Mouse (Mus musculus) forebrain, embryonic 12.5 days (tissue): ENCODE measurements around the gene Ghrhr. TPM values are rescaled to one million over a fixed set of nuclear protein-coding genes. Genes with fewer than 3 reads are reported as not detected.

ENCODE experiments used
- ATAC-seq: fragments of 200-750 bp; cut with Nextera tagmentation; 2 replicates; pipeline ENCODE4 v1.8.0; 2017; ENCODE audit warnings: moderate TSS enrichment; ENCODE audit not compliant: low FRiP score
- H3K27ac ChIP-seq: fragments of 300-500 bp; sonication (generic); 2 replicates; pipeline ENCODE4 v1.5.1; 2016; ENCODE audit warnings: mild to moderate bottlenecking
- H3K27me3 ChIP-seq: fragments of 300-500 bp; sonication (generic); 2 replicates; pipeline ENCODE4 v1.6.1; 2016; ENCODE audit warnings: mild to moderate bottlenecking
- H3K36me3 ChIP-seq: fragments of 300-500 bp; sonication (generic); replicated peaks from 2 replicates; pipeline ENCODE4 v1.6.1; 2016; ENCODE audit warnings: mild to moderate bottlenecking
- H3K4me1 ChIP-seq: fragments of 300-500 bp; sonication (generic); 2 replicates; pipeline ENCODE4 v1.6.1; 2016
- H3K4me2 ChIP-seq: fragments of 300-500 bp; sonication (generic); 2 replicates; pipeline ENCODE4 v1.6.1; 2016; ENCODE audit warnings: mild to moderate bottlenecking, moderate library complexity
- H3K4me3 ChIP-seq: fragments of 300-500 bp; sonication (generic); replicated peaks from 2 replicates; pipeline ENCODE4 v1.5.1; 2016; ENCODE audit warnings: mild to moderate bottlenecking
- H3K9ac ChIP-seq: fragments of 300-500 bp; sonication (generic); 2 replicates; pipeline ENCODE4 v1.6.1; 2016; ENCODE audit warnings: mild to moderate bottlenecking
- H3K9me3 ChIP-seq: fragments of 300-500 bp; sonication (generic); 2 replicates; pipeline ENCODE4 v1.6.1; 2016
- WGBS: fragments of 180-500 bp; shearing (Covaris S2); methylation state at CpG from one replicate; pipeline ENCODE4 v1.1.7; 2016; 5-methylcytosine and 5-hydroxymethylcytosine counted together
- polyA plus RNA-seq: library from polyadenylated mRNA; unstranded; fragments of >200 nt; fragmentation: Nextera tagmentation; extraction: Ambion mirVana; gene quantifications from 2 replicates; pipeline ENCODE4 v1.2.1, GENCODE M21; 2016

Gene Ghrhr
- polyA plus RNA-seq, result not detected in 2 replicates

DNA sequence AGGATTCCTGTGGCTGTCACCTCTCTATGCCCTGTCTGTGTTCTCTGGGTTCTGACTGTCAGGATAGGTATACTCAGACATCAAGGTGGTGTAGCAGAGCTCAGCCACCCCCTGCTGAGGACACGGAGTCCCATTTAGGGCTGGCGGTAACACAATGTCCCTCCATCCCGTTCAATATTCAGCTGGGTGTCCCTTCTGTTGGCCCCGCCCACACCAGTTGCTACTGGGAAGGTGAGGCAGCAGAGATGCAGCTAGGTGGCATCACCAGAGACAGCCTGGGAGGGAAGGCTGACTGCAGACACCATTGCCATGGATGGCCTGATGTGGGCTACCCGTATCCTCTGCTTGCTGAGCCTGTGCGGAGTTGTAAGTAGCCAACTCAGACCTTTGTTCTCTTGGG is at the start of gene Ghrhr:
Ghrhr (plus strand) TSS at position 220 of the 400 bp plus-strand sequence.
- Histone ChIP-seq H3K9me3 (no peaks in the 10 kb centered on the region), H3K36me3 (no peaks in the 10 kb centered on the region), H3K9ac (no peak within 1 kb of the TSS), H3K4me3 (no peak within 1 kb of the TSS), H3K27ac (no peak within 1 kb of the TSS), H3K27me3 (no peaks in the 10 kb centered on the region; the same call in 1 of the 2 replicates), H3K4me1 (no peaks in the 10 kb centered on the region), H3K4me2 (no peak within 1 kb of the TSS)
- ATAC-seq, result no peak
- WGBS, result 80% methylated on average over 6 of the region's 6 CpGs

DNA sequence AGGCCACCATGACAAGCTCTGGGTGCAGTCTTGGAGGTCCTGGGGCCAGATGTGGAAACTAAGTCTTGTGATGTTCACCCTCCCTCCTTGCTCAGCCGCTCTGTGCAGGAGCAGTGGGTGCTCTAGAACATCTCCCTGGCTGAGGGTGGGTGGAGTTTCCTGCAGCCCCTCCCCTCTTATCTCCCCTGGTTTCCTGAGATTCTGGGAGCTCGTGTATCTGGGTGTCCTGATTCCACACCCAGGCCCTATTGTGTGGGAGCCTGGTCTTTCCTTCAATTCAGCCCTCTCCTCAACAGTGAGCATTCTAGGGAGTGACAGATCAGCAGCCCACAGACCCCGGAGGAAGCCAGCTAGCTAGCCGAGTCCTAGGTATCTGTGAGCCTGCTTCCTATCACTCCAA is 49.8 kb upstream of the Ghrhr start:
- Histone ChIP-seq H3K4me1 (no peaks in the 10 kb centered on the region), H3K27ac (no peak overlapping the region), H3K9ac (no peak overlapping the region), H3K4me3 (no peak overlapping the region), H3K27me3 (no peaks in the 10 kb centered on the region), H3K4me2 (no peak overlapping the region), H3K9me3 (no peaks in the 10 kb centered on the region), H3K36me3 (no peaks in the 10 kb centered on the region)
- 81% methylated on average over 4 of the region's 4 CpGs for WGBS
- no peak for ATAC-seq

DNA sequence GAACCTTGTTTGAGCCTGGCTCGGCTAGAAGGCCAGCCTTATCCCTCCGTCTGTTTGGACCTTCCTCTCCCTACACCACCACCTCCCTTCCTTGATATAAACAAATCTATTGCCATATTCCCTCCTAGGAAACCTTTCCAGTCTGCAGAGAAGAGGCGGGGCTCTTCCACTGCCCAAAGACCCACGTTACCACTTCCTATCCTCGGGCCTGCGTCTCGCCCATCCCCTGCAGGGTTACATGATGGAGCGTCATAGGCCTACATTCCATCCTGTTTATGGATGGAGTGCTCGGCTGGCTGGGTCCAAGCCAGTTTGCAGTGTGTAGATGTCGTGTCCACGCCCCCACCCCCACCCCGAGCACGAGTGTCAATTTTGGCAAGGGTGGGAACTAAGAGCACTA is 48.8 kb upstream of the Ghrhr start:
- Histone ChIP-seq H3K27ac (no peak overlapping the region), H3K4me2 (no peak overlapping the region), H3K4me1 (peaks cover 5% of the 10 kb centered on the region), H3K27me3 (no peaks in the 10 kb centered on the region), H3K36me3 (no peaks in the 10 kb centered on the region), H3K9me3 (no peaks in the 10 kb centered on the region), H3K4me3 (no peak overlapping the region), H3K9ac (no peak overlapping the region)
- 86% methylated on average over 13 of the region's 13 CpGs for WGBS
- ATAC-seq, result no peak

- peaks cover 9% of the 10 kb centered on the region for H3K4me1 ChIP-seq
- no peak overlapping the region for H3K4me2 ChIP-seq
- H3K36me3 ChIP-seq, result no peaks in the 10 kb centered on the region
- 86% methylated on average over 4 of the region's 4 CpGs for WGBS
- H3K27ac ChIP-seq, result no peak overlapping the region
- H3K27me3 ChIP-seq, result no peaks in the 10 kb centered on the region
- no peaks in the 10 kb centered on the region for H3K9me3 ChIP-seq
- no peak overlapping the region for H3K9ac ChIP-seq
- ATAC-seq, result no peak
- H3K4me3 ChIP-seq, result no peak overlapping the region
Measured at GRCm38 (mm10) chr6:55328179-55328578, 47.9 kb upstream of the Ghrhr start.

- no peaks in the 10 kb centered on the region for H3K36me3 ChIP-seq
- WGBS, result 64% methylated on average over 6 of the region's 6 CpGs
- peaks cover 15% of the 10 kb centered on the region for H3K4me1 ChIP-seq
- no peaks in the 10 kb centered on the region for H3K27me3 ChIP-seq
- H3K9me3 ChIP-seq, result no peaks in the 10 kb centered on the region
- ATAC-seq, result no peak
- no peak overlapping the region for H3K4me2 ChIP-seq
- H3K27ac ChIP-seq, result no peak overlapping the region
- H3K9ac ChIP-seq, result no peak overlapping the region
- no peak overlapping the region for H3K4me3 ChIP-seq
Measured at GRCm38 (mm10) chr6:55331315-55331714, 44.8 kb upstream of the Ghrhr start.

- ATAC-seq, result no peak
- Histone ChIP-seq H3K4me3 (no peak overlapping the region), H3K36me3 (no peaks in the 10 kb centered on the region), H3K4me2 (no peak overlapping the region), H3K27me3 (no peaks in the 10 kb centered on the region), H3K9me3 (no peaks in the 10 kb centered on the region), H3K9ac (no peak overlapping the region), H3K4me1 (peaks cover 18% of the 10 kb centered on the region), H3K27ac (no peak overlapping the region)
- 38% methylated on average over 5 of the region's 5 CpGs for WGBS
Measured at GRCm38 (mm10) chr6:55332100-55332772, 43.9 kb upstream of the Ghrhr start.

GRCm38 (mm10) chr6:55332773-55333109 is 43.4 kb upstream of the Ghrhr start:
- peaks cover 18% of the 10 kb centered on the region for H3K4me1 ChIP-seq
- no peak overlapping the region for H3K4me3 ChIP-seq
- H3K36me3 ChIP-seq, result no peaks in the 10 kb centered on the region
- H3K4me2 ChIP-seq, result no peak overlapping the region
- H3K9me3 ChIP-seq, result no peaks in the 10 kb centered on the region
- 82% methylated on average over 6 of the region's 6 CpGs for WGBS
- no peaks in the 10 kb centered on the region; the same call in 1 of the 2 replicates for H3K27me3 ChIP-seq
- ATAC-seq, result no peak
- H3K27ac ChIP-seq, result no peak overlapping the region
- no peak overlapping the region for H3K9ac ChIP-seq

GRCm38 (mm10) chr6:55335989-55336514 is 40.0 kb upstream of the Ghrhr start, which contains the start of gene Aqp1:
Gene Aqp1, plus strand, starts transcription at chr6:55336432.
- H3K4me2 ChIP-seq, result no peak within 1 kb of the TSS
- peaks cover 3% of the 10 kb centered on the region; the same call in 1 of the 2 replicates for H3K27me3 ChIP-seq
- no peaks in the 10 kb centered on the region for H3K36me3 ChIP-seq
- H3K4me1 ChIP-seq, result peaks cover 18% of the 10 kb centered on the region
- no peaks in the 10 kb centered on the region for H3K9me3 ChIP-seq
- peak; percentile 70 for ATAC-seq
- WGBS, result 16% methylated on average over 12 of the region's 12 CpGs
- H3K4me3 ChIP-seq, result no peak within 1 kb of the TSS
- no peak within 1 kb of the TSS for H3K9ac ChIP-seq
- no peak within 1 kb of the TSS for H3K27ac ChIP-seq

DNA sequence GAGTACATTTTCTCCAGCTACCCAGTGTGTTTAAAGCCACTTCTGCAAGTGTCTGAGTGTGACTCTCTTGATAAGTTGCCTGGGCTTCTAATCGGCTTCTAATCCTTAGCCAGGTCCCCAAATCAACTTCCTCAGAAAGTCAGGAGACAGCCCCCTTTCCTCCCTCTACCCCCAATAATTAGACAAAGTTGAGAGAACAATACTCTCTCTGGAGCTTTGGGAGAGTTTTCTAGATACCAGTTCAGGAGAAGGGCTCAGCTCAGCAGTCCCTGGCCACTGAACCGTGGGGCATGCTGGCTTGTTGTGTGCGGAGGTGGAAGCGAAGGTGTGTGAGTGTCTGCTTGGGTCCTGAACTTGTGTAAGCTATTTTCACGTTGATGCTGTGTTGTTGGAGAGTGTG is 38.9 kb upstream of the Ghrhr start:
- WGBS, result 83% methylated on average over 5 of the region's 5 CpGs
- peaks cover 14% of the 10 kb centered on the region for H3K4me1 ChIP-seq
- ATAC-seq, result no peak

DNA sequence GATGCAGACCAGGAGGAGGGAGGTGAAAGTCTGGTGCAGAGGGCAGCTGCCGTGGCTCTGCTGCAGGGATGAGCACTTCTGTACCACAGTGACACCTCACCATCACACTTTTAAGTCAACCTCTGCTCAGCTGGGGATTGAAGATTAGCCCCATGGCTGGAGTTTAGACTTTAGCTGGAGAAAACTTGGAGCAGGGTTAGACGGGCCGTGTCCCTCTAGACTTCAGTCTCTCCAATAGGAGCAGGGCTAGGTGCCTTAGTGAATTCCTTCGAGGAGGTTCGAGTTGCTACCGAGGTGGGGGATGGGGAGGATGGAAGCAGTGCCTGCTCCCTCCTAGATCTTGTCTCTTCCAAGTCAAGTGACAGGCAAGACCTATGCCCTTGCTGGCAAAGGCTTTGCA is 38.0 kb upstream of the Ghrhr start:
- H3K4me3 ChIP-seq, result no peak overlapping the region
- H3K36me3 ChIP-seq, result no peaks in the 10 kb centered on the region
- peaks cover 3% of the 10 kb centered on the region; the same call in 1 of the 2 replicates for H3K27me3 ChIP-seq
- H3K9me3 ChIP-seq, result no peaks in the 10 kb centered on the region
- no peak overlapping the region for H3K4me2 ChIP-seq
- no peak overlapping the region for H3K27ac ChIP-seq
- H3K9ac ChIP-seq, result no peak overlapping the region
- peaks cover 10% of the 10 kb centered on the region for H3K4me1 ChIP-seq
- ATAC-seq, result no peak
- 66% methylated on average over 6 of the region's 6 CpGs for WGBS

More for the DNA sequence above, 38.9 kb upstream of the Ghrhr start:
- no peaks in the 10 kb centered on the region for H3K36me3 ChIP-seq
- H3K4me3 ChIP-seq, result no peak overlapping the region
- no peak overlapping the region for H3K27ac ChIP-seq
- no peak overlapping the region for H3K4me2 ChIP-seq
- H3K27me3 ChIP-seq, result peaks cover 3% of the 10 kb centered on the region; the same call in 1 of the 2 replicates
- H3K9me3 ChIP-seq, result no peaks in the 10 kb centered on the region
- H3K9ac ChIP-seq, result no peak overlapping the region

- Histone ChIP-seq H3K27ac (no peak overlapping the region), H3K4me1 (peaks cover 10% of the 10 kb centered on the region), H3K27me3 (peaks cover 3% of the 10 kb centered on the region; the same call in 1 of the 2 replicates), H3K4me3 (no peak overlapping the region), H3K36me3 (no peaks in the 10 kb centered on the region), H3K4me2 (no peak overlapping the region), H3K9me3 (no peaks in the 10 kb centered on the region), H3K9ac (no peak overlapping the region)
- WGBS, result 80% methylated on average over 9 of the region's 9 CpGs
- no peak for ATAC-seq
Measured at GRCm38 (mm10) chr6:55338934-55339825, 36.9 kb upstream of the Ghrhr start.

DNA sequence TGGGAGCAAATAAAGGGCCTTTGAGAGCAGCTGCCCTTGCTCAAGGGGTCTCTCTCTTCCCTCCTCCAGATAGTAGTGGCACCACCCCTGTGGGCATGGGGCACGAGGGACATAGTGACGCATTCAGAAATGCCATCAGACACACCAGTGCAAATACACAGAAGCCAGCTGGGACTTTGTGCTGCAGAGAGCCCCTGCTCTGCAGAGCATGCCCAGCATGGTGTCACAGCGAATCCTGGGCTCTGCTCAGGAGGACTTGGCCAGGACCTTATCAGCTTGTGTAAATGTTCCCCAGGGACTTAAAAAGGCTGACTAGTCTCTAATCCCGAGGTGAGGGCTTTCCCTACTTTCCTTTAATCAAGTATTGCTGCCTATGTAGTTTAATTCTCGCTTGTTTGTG is 34.4 kb upstream of the Ghrhr start:
- no peak overlapping the region for H3K27ac ChIP-seq
- no peaks in the 10 kb centered on the region; the same call in 1 of the 2 replicates for H3K4me1 ChIP-seq
- no peaks in the 10 kb centered on the region for H3K36me3 ChIP-seq
- no peak overlapping the region for H3K9ac ChIP-seq
- H3K4me2 ChIP-seq, result no peak overlapping the region
- H3K4me3 ChIP-seq, result no peak overlapping the region
- no peak for ATAC-seq
- WGBS, result 31% methylated on average over 5 of the region's 5 CpGs
- no peaks in the 10 kb centered on the region for H3K9me3 ChIP-seq
- H3K27me3 ChIP-seq, result peaks cover 3% of the 10 kb centered on the region; the same call in 1 of the 2 replicates
